Comparison of ENCODE assay signal across 9 mouse cellular contexts in the genomic region with DNA sequence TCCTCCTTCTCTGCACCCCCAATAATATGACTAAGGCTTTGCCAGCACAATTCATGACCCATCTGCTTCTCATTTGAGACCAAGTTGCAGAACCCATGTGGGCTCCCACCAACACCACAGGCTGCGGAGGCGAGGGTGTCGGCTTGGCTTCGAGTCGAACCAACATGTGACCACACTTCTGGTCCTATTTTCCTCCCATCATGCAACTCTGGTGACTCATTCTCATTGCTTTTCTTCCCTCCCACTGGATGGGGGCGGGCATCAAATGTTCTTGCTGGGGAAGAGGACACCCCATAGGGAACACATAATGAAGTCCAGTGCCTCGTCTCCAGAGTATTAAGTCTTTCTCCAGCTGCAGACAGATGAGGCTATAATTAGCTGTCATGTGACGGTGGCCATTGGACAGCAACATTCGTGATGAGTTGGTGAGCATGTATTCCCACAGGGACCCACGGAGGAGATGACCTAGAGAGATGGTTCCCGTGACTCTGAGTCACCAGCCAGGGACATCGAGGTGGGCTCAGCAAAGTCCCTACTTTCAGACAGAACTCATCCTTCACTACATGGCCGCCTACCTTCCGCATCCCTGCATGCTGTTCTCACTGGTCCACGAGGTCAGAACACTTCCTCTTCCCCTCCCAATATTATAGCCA. TPM values are rescaled to one million over a fixed set of nuclear protein-coding genes. Genes with fewer than 3 reads are reported as not detected.
DNase-seq lines count a peak whose midpoint lies in the region; ATAC-seq and TF ChIP-seq lines count a peak whose summit lies in the region.
"Had no signal": no experiment of that assay in that cellular context is flagged by ENCODE, and none has a peak within 500 bp of the region (broad histone marks: within the 10 kb centered on the region; RNA-seq: fewer than 3 reads in every experiment).

No protein-coding gene starts in this region.

- H3K79me2 ChIP-seq in heart, adult 2 months (replicated peaks; ENCODE audit: control insufficient read depth, insufficient read depth, low read length), result peaks cover 2% of the 10 kb centered on the region; the same call in 1 of the 2 replicates

- peaks cover 38% of the 10 kb centered on the region for H3K36me3 ChIP-seq in heart, adult 2 months (ENCODE audit: control insufficient read depth, insufficient read depth, low read length)
- H3K36me3 ChIP-seq in forebrain, postnatal 0 days (ENCODE audit: insufficient read depth), result no peaks in the 10 kb centered on the region

- WGBS in heart, adult 2 months, result 34% methylated on average over 15 of the region's 15 CpGs
- WGBS in forebrain, postnatal 0 days, result 86% methylated on average over 15 of the region's 15 CpGs

- peak; percentile 67; the same call in 1 of the 2 replicates for TF ChIP-seq EP300 in heart, adult 2 months (IDR thresholded peaks at IDR 0.05; ENCODE audit: insufficient read depth, low read depth, low read length)

- no peak for TF ChIP-seq POLR2A in heart, adult 2 months (IDR thresholded peaks at IDR 0.05; ENCODE audit: insufficient read depth, low read depth, low read length)

- H3K4me3 ChIP-seq in heart, adult 2 months, result no peak overlapping the region
- H3K4me3 ChIP-seq in forebrain, postnatal 0 days (ENCODE audit: low read depth, low read length), result no peak overlapping the region

- no peak overlapping the region for H3K4me2 ChIP-seq in forebrain, postnatal 0 days (ENCODE audit: low read depth)

- peak overlapping the region; percentile 67 for H3K27ac ChIP-seq in heart, adult 2 months
- H3K27ac ChIP-seq in forebrain, postnatal 0 days (ENCODE audit: low read depth, low read length), result no peak overlapping the region
- H3K27ac ChIP-seq: macrophage had no signal

- peaks cover 61% of the 10 kb centered on the region for H3K4me1 ChIP-seq in heart, adult 2 months (ENCODE audit: control insufficient read depth, insufficient read depth, low read length)
- peaks cover 6% of the 10 kb centered on the region; the same call in 1 of the 2 replicates for H3K4me1 ChIP-seq in forebrain, postnatal 0 days (ENCODE audit: insufficient read depth)

- peak; percentile 87 for DNase-seq in gastrocnemius, adult 18-20 months (ENCODE audit: low spot score)
- DNase-seq in gastrocnemius, postnatal 4 days (ENCODE audit: low spot score in 2 of 2), result no peak
- DNase-seq in heart, adult 2 months, result peak; percentile 77 to 86
- peak; percentile 76 for DNase-seq in layer of hippocampus, adult 9-10 months (ENCODE audit: low spot score)
- DNase-seq in lung, postnatal 4 days, result peak; percentile 53 to 74
- DNase-seq in kidney, adult 8-10 months, result no peak
- DNase-seq in forebrain, postnatal 0 days, result no peak
- no peak for DNase-seq in kidney, adult 9 months

- intact Hi-C loops in heart, adult 2 months (cut with DNase I), result no loop called here

- no peaks in the 10 kb centered on the region for H3K27me3 ChIP-seq in heart, adult 2 months (ENCODE audit: control insufficient read depth, insufficient read depth, low read length)
- no peaks in the 10 kb centered on the region for H3K27me3 ChIP-seq in forebrain, postnatal 0 days (ENCODE audit: insufficient read depth, low read length)

- ATAC-seq in forebrain, postnatal 0 days, result no peak

- TF ChIP-seq CTCF in heart, adult 2 months (IDR thresholded peaks at IDR 0.05), result no peak
- TF ChIP-seq CTCF in forebrain, postnatal 0 days (IDR thresholded peaks at IDR 0.05; ENCODE audit: low read depth), result no peak

- H3K9ac ChIP-seq in heart, adult 2 months (ENCODE audit: low read depth, low read length), result no peak overlapping the region
- no peak overlapping the region for H3K9ac ChIP-seq in forebrain, postnatal 0 days

- no peaks in the 10 kb centered on the region for H3K9me3 ChIP-seq in forebrain, postnatal 0 days (ENCODE audit: low read length)

RNA-seq across cellular contexts. Expression of gene Col4a2, which starts 39.0 kb away (rescaled TPM):
- 10 to 100 TPM; 37.4 to 50.2 TPM for total RNA-seq in gastrocnemius, adult 18-20 months (2021)
- 100 to 1,000 TPM; 480 to 481 TPM for total RNA-seq in gastrocnemius, postnatal 4 days (2021)
- total RNA-seq in heart, adult 2 months (2021), result 100 to 1,000 TPM; 139 to 172 TPM
- polyA plus RNA-seq in heart, adult 2 months (2012; rRNA removed), result 104 and 139 TPM in 2 replicates
- 57.0 and 95.7 TPM in 2 replicates for total RNA-seq in forebrain, postnatal 0 days (2014; rRNA removed)
- 23.1 and 26.6 TPM in 2 replicates for polyA plus RNA-seq in forebrain, postnatal 0 days (2015; fragmentation: Nextera tagmentation; extraction: Ambion mirVana)

RNA-seq across cellular contexts. Expression of gene Col4a1, which starts 39.0 kb away (rescaled TPM):
- 10 to 100 TPM; 66.5 to 81.6 TPM for total RNA-seq in gastrocnemius, adult 18-20 months (2021)
- 1,000 to 10,000 TPM in 1 of 2 experiments, 100 to 1,000 TPM in 1; 969 to 1,074 TPM for total RNA-seq in gastrocnemius, postnatal 4 days (2021)
- 100 to 1,000 TPM; 221 to 311 TPM for total RNA-seq in heart, adult 2 months (2021)
- 258 and 384 TPM in 2 replicates for polyA plus RNA-seq in heart, adult 2 months (2012; rRNA removed)
- total RNA-seq in forebrain, postnatal 0 days (2014; rRNA removed), result 114 and 217 TPM in 2 replicates
- polyA plus RNA-seq in forebrain, postnatal 0 days (2015; fragmentation: Nextera tagmentation; extraction: Ambion mirVana), result 43.1 and 45.1 TPM in 2 replicates

Comparison
In these comparisons a context has a peak if more than half of its experiments do, and no peak if none do; other contexts are left out.
1. DNase-seq: peak in gastrocnemius, adult 18-20 months (single experiment), heart, adult 2 months (2 of 2), layer of hippocampus, adult 9-10 months (single experiment) and lung, postnatal 4 days (2 of 2); none in gastrocnemius, postnatal 4 days (0 of 2), kidney, adult 8-10 months (0 of 2), forebrain, postnatal 0 days (single experiment) and kidney, adult 9 months (single experiment).